Mouse (Mus musculus): ENCODE data around the gene Rnf130.

- TF ChIP-seq CTCF (IDR thresholded peaks at IDR 0.05; ENCODE audit: control insufficient read depth, insufficient read depth, low read length) (no peak), POLR2A (IDR thresholded peaks at IDR 0.05; ENCODE audit: borderline replicate concordance, control insufficient read depth, low read depth, low read length) (no peak)
Measured at GRCm38 (mm10) chr11:49977963-49978568, 47.1 kb upstream of the Rnf130 start.
